ENCODE assay signal across 26 mouse cellular contexts in genomic region chr5:4955392-4955791, GRCm38 (mm10).
"Had no signal": no experiment of that assay in that cellular context is flagged by ENCODE, and none has a peak within 500 bp of the region (broad histone marks: within the 10 kb centered on the region; RNA-seq: fewer than 3 reads in every experiment).

No protein-coding gene starts in this region.

- DNase-seq: gastrocnemius, adult 2 months; gastrocnemius, postnatal 10 days; gastrocnemius, postnatal 25 days; heart, adult 18-20 months; heart, postnatal 10 days; heart, postnatal 4 days; kidney, adult 18-20 months; kidney, adult 8-10 months; kidney, postnatal 10 days; kidney, postnatal 25 days; kidney, postnatal 4 days; left cerebral cortex, postnatal 4 days had no signal

- H3K9me3 ChIP-seq: heart, embryonic 10.5 days; heart, embryonic 12.5 days; hindbrain, embryonic 10.5 days; hindbrain, embryonic 12.5 days; intestine, embryonic 15.5 days; limb, embryonic 13.5 days; limb, embryonic 15.5 days; liver, embryonic 12.5 days had no signal

- H3K4me2 ChIP-seq: heart, embryonic 12.5 days; hindbrain, embryonic 12.5 days; hindbrain, embryonic 14.5 days; intestine, embryonic 15.5 days; limb, embryonic 13.5 days; limb, embryonic 15.5 days; liver, embryonic 12.5 days had no signal

- H3K4me1 ChIP-seq: hindbrain, embryonic 12.5 days; intestine, embryonic 15.5 days; limb, embryonic 15.5 days; liver, embryonic 12.5 days had no signal

- H3K27me3 ChIP-seq: heart, embryonic 12.5 days; hindbrain, embryonic 12.5 days; intestine, embryonic 15.5 days; limb, embryonic 13.5 days; limb, embryonic 15.5 days; liver, embryonic 12.5 days had no signal

- ATAC-seq: hindbrain, embryonic 16.5 days; inflammation-experienced regulatory T-cells, adult 6 months; intestine, embryonic 15.5 days; intestine, postnatal 0 days; liver, embryonic 12.5 days had no signal

- H3K4me3 ChIP-seq: gastrocnemius, adult 2 months; heart, embryonic 10.5 days; heart, embryonic 12.5 days; hindbrain, embryonic 10.5 days; hindbrain, embryonic 12.5 days; intestine, embryonic 15.5 days; layer of hippocampus, adult 2 months; left cerebral cortex, adult 2 months; limb, embryonic 13.5 days; limb, embryonic 15.5 days; liver, embryonic 12.5 days had no signal

- H3K27ac ChIP-seq: gastrocnemius, adult 2 months; heart, embryonic 10.5 days; hindbrain, embryonic 10.5 days; hindbrain, embryonic 12.5 days; hindbrain, embryonic 14.5 days; intestine, embryonic 15.5 days; layer of hippocampus, adult 2 months; left cerebral cortex, adult 2 months; limb, embryonic 13.5 days; limb, embryonic 15.5 days; liver, embryonic 12.5 days had no signal

- H3K36me3 ChIP-seq: heart, embryonic 10.5 days; heart, embryonic 12.5 days; hindbrain, embryonic 10.5 days; hindbrain, embryonic 12.5 days; intestine, embryonic 15.5 days; limb, embryonic 13.5 days; limb, embryonic 15.5 days; liver, embryonic 12.5 days had no signal

- H3K9ac ChIP-seq: heart, embryonic 12.5 days; hindbrain, embryonic 12.5 days; hindbrain, embryonic 14.5 days; intestine, embryonic 15.5 days; limb, embryonic 13.5 days; limb, embryonic 15.5 days; liver, embryonic 12.5 days had no signal
